Mouse (Mus musculus) WW6 (cell line): ENCODE data around the gene Pparg.

Source experiments
- DNase-seq: peaks from one replicate; pipeline ENCODE4 v3.0.0-alpha.2; 2013; ENCODE audit warnings: low read depth, low spot score

The Pparg gene

DNA sequence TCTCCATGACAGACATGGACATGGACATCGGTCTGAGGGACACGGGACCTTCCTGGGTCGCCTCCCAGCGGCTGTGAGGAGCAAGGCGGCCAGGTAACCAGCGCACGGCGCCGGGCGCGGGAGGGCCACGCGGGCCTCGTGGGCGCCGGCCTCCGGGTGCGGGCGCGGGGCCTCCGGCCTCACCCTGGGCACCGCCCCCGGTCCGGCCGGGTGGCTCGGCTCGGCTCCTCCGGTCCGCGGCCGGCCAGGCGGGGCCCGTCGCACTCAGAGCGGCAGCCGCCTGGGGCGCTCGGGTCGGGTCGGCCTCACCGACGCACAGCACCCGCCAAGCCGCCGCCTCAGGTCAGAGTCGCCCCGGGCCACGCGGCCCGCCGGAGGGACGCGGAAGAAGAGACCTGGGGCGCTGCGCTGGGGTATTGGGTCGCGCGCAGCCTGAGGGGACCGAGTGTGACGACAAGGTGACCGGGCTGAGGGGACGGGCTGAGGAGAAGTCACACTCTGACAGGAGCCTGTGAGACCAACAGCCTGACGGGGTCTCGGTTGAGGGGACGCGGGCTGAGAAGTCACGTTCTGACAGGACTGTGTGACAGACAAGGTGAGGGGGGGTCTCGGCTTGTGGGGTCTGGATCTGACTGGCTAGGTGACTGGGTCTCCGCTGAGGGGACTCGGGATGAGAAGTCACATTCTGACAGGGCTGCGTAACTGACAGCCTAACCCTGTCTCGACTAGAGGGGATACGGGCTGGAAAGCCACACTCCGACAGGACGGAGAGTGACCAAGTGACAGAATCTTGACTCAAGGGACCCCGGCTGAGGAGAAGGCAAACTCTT is at the start of gene Pparg:
Gene Pparg (plus strand): TSS at position 176 of the 830 bp plus-strand sequence.
- peak; percentile 24 for DNase-seq

DNA sequence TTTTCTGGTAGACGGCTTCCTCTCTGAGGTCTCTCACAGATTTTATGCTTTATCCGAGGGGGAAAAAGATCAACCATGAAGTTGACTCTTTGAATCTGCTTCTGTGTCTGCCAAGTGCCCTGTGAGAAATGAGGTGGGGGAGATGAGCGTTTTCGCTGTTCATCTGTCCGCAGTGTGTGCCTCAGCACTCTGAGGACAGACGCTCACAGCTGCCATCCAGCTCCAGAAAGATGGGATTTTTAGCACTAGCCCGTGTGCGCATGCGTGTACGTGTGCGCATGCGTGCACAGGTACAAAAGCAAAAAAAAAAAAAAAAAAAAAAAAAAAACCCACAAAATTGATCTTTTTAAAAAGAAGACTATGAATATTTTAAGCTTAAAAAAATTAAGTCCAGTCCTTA is 48.0 kb upstream of the Pparg start:
- DNase-seq, result no peak

DNA sequence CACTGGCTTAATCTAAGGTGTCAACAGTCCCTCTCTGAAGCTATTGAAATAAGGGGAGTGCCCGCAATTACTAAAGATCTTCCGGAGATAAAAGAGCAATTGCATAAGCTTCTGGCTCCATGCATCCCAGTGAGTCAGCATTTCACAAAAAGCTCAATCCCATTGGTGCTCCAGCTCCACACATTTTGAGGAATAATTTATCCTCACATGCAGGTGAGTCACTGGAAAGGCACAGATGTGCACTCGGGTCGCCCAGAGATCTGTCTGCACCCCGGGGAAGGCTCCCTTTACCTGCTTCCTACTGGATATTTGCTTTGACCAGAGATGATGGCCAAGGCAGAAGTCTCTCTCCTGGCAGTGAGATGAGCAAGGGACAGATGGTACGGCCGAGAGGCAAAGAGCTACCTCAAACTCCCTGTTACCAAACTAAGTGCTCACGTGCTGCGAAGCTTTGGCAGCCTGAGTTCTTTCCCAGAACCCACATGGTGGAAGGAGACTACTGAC is 47.5 kb upstream of the Pparg start:
- DNase-seq, result peak; percentile 16

DNA sequence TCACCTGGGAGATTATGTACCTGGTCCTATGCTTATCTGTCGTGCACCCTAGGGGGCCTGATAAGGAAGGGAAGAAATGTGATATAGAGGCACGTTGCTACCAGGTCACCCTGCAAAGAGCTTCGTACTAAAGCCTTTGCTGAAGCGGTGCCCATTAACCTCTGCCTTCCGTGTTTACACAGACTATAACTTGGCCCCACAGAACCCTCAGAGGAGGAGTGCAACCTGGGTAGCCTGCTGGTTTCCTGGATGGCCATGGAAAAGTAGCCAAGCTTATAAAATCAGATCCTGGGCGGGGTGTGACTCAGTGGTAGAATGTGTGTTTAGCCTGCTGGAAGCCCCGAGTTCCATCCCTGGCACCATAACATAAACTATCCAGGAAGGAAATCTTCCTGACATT is 46.8 kb upstream of the Pparg start:
- DNase-seq, result no peak

DNA sequence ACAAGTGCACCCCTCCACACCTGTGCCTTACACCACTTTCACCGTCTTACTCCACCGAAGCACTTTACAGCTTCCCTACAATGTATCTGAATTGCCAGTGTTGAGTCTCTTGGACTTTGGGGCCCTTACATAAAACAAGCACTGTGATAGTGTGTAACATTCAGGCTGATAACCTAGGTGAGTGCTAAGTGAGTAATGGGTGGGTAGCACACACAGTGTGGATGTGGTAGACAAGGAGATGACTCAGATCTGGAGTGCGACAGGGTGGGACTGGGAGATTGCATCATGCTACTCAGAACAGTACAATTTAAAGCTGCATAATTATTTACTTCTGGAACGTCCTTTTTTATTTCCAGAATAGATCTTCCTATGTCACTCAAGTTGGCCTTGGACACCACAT is 45.0 kb upstream of the Pparg start:
- DNase-seq, result no peak

DNA sequence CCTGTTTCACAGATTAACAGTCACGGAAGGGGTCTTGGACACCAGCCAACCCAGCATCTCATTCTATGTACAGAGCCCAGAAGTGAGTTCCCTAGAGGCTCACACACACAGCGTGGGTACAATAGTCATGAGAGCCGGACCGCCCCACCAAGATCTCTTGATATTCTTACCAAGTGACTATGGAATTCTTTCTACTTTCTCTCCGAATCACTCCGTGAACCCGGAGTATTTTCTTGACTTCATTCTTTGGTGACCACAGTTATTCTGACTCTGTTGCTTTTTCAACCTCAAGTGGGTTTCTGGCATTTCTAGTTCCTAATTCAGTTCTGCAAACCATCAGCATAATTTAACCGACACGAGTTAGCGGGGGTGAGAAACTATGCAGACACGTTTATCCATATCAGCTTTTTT is 43.9 kb upstream of the Pparg start:
- no peak for DNase-seq

DNA sequence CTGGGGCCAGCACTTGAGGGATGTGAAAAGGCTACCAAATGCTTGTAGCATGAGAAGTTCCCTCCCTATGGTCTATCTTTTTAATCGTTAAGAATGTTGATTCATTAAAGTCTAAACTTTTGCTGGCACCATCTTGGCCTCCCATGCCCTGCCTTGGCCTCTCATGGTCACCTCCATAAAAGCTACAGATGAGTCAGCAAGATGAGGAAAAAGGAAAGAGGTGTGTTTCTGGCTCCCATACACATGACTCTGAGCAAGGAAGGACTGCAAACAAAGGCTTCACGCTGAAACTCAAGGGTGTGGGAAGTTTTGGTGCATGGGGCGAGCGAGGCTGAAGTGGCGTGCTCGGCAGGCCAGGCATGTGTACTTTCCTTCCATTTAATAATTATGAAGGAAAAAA is 41.9 kb upstream of the Pparg start:
- DNase-seq, result no peak

DNA sequence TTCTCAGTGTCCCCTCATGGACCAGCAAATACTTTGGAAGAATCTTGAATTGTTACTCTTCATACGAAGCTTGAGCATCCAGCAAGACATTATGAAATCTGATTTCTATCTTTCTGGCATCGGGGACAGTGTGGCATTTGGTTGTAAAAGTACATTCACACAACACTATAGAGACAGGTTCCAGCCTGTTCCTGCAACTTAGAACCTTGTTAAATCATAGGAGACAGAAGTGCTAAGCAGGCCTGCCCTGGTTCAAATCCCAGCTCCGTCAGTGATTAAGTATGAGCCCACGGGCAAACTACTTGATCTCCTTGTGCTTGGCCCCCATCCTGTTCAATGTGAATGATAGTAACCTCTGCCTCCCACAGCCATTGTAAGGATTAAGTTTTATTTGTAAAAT is 41.1 kb upstream of the Pparg start:
- no peak for DNase-seq

DNA sequence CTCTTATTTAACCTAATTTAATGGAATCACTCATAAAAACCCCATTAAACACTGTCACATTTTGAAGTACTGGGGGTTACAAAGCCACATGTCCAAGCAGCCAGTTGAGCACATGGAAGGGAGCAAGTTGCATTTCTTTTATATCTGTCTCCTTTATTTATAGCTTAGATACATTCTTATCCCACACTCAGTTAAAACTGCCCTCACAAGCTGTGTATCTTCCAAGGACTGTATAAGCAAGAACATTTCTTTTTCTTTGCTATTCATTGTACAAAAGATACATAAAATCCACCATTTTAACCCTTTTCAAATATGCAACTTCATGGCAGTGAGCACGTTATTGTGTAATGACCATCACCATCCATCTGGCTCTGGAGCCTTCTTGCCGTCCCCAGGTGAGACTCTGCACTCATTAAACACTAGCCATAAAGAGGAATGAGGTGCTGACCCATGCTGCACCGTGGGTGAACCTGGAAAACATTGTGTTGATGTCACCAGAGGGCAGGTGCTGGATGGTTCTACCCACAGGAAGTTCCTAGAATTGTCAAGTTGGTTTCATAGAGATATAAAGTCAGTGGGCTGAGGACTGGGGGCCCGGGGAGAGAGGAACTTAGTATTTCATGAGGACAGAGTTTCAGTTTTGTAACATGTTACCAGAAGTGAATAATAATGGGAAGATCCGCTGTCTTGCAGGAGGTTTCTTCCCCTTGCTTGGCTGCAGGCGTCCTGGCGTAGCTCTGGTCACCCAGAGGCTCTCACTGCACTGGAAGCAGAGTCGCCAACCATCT is 39.6 kb upstream of the Pparg start:
- no peak for DNase-seq

DNA sequence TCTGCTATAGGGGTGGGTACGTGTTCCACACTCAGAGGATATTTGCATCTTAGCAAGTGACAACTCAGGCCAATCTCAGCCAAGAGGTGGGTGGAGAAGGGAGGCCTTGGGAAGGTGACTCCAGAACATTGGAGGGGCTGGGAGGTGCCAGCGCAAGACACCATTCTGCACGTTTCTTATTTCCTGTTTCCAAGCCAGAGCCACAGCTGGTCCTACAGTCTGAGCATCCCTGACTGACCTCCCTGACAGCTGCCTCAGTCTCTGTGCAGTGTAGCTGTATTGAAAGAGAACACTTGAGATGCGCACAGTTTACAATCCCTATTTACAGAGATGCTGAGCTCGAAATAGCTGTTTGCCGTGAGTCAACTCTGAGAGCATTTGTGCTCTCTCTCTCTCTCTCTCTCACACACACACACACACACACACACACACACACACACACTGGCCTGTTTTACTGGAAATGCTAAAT is 38.8 kb upstream of the Pparg start:
- no peak for DNase-seq

DNA sequence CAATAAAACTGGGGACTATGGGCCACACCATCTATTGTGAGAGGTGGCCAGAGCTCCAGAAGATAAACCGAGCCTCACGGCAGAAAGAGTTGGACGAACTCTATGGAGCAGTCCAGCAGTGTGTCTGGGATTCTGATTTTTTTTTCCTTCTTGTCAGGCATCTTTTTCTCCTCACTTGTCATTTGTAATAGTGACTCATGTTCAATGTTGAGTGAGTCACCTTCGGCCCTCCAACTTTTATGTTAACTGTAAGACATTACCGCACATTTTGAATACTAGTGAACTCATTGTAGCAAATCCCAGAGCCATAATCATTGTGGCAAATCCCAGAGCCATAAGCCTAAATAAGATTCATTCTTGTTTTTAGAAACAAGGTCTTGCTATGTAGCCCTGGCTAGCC is 37.8 kb upstream of the Pparg start:
- no peak for DNase-seq

DNA sequence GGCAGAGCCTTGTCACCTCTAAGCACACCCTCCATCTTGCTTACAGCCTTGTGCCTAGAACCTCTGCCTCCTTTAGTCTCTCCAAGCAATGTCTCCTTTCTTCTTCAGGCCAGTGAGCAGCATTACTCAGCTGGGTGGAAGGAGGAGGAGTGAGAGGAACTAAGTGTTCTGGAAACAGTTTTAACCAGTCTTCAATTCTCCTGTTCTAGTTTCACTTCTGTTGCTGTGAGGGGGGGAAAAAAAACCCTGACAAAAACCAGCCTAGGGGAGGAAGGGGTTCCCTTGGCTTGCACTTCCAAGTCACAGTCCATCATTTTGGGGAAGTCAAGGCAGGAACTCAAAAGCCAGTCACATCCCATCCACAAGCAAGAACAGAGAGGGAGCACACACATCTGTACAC is 29.8 kb upstream of the Pparg start:
- no peak for DNase-seq

DNA sequence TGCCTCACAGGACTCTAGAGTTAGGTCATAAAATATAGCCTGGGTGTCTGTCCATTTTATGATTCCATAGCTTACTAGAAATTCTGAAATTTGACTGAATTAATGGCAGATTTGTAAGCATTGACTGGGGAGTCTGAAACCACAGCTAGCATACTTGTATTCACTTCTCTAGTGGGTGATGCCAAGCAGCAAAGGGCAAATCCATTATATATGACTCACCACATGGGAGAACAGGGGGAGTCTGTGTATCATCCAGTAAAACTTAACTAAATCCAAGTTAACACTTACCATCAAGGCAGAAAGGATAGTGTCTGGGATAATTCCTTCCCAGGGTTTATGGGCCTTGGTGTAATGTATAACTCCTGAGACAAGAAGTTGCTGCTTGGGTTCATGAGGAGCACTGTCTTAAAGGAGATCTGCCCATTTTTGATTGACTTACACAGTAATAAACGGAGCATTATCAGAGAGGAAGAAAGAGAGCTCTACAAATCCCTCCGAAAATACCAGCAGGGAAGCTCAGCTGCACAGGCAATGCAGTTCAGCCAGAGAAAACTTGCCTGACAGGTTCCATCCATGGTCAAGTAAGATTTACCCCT is 27.6 kb upstream of the Pparg start:
- no peak for DNase-seq

DNA sequence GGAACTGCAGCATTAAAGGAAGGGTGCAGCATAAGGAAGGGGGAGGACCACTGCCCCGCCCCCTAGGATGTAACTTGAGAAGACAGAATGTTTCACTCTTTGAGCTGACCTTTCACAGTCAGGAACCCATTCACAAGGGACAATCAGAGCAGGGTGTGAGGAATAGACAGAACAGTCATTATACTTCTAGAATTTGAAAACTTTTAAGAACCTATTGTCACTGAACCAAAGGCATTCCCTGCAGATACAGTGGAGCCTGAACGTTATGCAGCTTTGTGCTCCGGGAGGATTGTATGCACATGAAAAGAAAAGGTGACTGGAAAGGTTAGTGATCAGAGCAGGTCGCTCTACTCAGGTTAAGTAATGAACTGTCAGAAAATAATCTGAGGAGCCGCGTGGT is 25.2 kb upstream of the Pparg start:
- DNase-seq, result peak; percentile 16

DNA sequence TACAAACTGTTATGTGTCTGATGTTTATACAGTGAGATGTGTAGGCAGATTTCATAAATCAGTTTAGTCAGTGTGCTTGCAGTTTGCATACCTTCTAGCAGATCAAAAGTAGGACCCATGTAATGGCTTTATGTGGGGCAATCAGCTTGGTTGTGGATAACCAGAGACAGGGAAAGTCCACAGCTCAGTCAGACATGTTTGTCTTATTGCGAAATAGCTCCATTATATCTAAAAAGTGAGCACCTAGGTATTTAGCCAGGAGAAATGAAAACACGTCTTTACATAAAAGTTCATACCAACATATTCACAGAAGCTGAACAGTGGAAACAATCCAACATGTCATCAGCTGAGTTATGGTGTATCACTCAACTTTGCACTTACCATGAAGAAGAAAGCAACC is 20.7 kb upstream of the Pparg start:
- no peak for DNase-seq

DNA sequence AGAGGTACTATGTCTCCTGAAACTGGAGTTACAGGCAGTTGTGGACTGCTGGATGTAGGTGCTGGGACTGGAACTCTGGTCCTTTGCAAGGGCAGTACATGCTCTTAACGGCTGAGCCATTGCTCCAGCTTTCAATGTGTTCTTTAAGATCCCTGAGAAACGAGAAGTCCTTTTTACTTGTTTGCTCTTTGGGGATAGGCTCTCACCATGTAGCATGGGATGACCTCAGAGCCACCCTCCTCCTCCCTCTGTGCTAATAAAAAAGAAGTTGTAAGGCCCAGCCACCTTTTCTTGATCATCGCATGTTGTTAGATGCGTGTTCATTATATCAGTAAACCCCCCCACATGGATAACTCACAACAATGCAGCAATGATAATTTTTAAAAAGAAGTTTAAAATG is 17.7 kb upstream of the Pparg start:
- no peak for DNase-seq

DNA sequence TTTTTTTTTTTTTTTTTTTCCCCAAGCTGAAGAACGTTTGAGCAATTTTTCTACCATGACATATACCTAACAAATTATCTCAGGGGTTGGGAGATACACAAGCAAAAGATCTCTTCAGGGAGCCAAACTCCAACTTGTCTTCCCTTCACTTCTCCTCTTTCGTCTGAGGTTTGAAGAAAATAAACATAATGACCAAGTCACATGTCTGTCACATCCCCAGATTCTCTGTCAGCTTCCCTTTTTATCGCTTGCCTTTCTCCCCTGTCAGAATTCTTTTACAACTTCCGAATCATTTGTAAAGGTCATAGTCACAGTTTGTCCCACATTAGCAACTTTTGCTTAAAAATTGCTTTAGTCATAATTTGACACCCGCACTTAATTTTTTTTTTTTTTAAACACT is 17.2 kb upstream of the Pparg start:
- no peak for DNase-seq

DNA sequence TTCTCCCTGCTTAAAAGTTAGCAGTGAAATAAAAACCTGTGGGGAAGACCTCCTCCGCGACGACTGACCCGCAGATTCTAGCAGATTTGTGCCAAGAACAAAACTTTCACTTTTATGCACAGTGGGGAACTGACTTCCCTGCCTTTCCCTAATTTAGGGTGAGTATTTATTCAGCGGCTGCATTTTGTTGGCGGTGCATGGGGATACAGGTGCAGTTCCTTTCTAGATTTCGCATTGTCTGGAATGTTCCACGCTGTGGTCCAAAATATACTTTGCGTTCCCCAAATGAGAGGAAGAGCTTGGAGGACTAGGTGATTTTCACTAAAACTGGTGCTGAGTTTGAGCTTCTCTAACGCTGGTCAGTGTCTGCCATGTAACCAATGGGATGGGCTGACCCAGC is 16.6 kb upstream of the Pparg start:
- DNase-seq, result no peak

DNA sequence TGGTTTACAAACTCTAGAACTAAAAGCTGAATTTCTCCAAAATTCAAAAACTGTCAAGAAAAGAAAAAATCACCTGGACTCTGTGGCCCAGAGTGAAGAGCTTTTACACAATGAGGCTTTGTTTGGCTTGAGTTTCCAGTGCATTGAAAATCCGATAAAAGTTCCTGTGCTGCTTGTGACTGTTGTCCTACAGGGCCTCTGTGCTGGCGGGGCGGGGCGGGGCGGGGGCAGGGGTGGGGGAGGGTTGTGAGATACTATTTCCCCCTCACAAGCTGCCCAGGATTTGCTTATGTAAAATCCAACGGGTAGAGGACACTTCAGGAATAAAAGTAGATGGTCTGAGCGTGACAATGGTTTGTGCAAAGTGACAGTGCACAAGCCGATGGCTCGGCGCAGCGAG is 16.2 kb upstream of the Pparg start:
- DNase-seq, result no peak

DNA sequence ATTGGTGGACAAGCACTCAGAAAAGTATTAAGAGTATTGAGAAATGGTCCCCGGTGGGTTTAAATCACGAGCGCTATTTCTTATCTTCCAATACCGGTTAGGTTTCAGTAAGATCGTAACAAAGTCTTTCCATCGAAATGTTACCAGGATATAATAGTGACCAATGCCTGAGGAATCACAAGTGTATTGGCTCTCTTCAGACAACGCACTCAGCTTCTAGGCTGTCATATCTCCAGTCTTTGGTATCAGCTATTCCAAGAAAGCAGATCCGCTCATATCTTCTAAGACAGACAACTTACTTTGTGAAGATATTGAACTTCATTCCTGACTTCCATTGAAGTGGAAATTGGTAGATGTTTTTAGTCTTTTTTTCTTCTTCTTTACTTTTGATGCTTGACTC is 15.7 kb upstream of the Pparg start:
- no peak for DNase-seq

DNA sequence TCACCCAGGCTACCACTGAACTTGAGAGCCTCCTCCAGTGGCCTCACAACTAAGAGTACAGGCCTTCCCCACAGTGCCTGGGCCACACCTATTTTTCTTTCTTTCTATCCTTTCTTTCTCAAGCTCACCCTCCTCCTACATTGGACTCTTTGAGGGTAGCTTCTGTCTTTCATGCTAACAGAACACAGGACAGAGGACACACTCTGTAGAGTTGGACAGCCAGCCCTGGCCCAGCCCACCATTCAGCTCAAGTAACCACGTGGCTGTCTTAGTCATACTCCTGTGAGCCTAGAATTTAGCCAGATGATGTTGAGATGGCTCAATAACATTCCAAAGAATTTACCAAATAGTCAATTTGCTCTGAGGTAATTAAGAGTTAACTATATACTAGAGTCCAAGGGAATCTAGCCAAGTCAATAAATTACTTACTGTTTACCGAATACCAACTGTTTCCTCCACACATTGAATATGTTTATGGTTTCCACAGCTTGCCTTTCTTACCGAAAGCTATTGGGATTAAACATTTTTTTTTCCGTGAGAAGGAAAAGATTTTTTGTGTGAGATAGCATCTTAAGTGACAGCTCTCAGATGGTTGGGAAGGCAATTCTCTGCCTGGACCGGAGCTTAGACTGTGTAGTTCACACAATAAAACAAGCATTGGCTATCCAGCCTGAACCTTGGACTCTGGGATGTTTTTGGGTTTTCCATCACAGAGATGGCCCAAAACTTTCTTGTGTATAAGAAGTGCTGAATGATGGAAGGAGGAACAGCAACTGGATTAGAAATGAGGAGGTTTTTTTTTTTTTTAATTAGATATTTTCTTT is 10.9 kb upstream of the Pparg start:
- no peak for DNase-seq
